Mouse (Mus musculus) kidney, adult 9 months (tissue): ENCODE measurements at regions not wholly inside any gene's neighbourhood (a gene's known extent, or its start where the extent isn't known, plus 50 kb on each side); places are given as distances from the start of the nearest gene placed in this dataset.

Source experiments
- DNase-seq: peaks from one replicate; pipeline ENCODE4 v3.0.0; 2022

- peak; percentile 82 for DNase-seq
These were observed 77.8 kb downstream of the Rpia start for GRCm38 (mm10) chr6:70714239-70714638.

DNA sequence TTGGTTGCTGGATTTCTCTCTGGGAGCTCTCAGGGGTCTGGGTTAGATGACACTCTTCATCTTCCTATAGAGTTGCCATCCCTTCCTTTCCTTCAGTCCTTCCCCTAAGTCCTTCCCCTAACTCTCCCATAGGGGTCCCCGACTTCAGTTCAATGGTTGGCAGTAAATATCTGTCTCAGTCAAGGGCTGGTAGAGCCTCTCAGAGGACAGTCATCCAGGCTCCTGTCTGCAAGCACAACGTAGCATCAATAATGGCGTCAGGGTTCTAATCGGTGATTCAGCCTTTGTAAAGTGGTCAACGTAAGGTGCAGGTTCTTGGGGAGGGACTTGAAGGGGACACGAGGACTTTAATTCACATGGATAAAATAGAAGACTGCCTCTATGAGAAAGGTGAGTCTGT, 78.4 kb downstream of the Rpia start:
- DNase-seq: no peak

- peak; percentile 30 for DNase-seq
These were observed 78.9 kb downstream of the Rpia start for GRCm38 (mm10) chr6:70713118-70713517.

DNA sequence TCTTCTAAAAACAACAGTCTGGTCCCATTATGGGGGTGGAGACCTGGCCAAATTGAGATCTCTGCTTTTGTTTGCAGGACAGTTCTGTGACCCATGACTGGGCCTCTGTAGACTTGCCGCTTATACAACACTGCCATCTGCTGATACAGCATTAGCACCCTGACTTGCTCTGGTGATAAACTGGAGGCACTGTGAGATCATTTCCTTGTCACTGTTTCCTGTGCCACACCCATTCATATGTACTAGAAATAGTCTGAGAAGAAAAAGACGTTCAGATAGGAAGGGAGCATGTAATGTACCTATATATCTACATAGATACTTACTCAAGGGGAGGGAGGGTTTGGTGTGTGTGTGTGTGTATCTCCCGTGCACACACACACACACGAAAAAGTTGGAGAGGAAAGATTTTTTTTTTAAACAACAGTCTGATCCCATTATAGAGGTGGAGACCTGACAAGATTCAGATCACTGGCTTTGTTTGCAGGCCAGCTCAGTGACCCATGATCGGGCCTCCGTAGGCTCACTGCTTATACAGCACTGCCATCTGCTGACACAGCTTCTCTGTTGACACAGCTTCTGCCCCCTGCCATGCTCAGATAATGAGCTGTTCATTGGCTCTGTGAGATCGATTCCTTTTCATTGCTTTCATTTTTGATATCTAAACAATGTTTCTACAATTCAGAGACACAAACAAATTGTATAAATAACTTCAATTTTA, 82.5 kb downstream of the Rpia start:
- peak; percentile 75 for DNase-seq

GRCm38 (mm10) chr6:70695596-70695995, 96.4 kb downstream of the Rpia start:
- no peak for DNase-seq
